Mouse (Mus musculus) cerebellum, adult (tissue): Measurements from ENCODE around the gene 9930104L06Rik.
A peak's percentile ranks its signal among the peaks of the same experiment; 100 is the strongest.
"Not testable (repeated sequence)": the region's sequence is repeated elsewhere in the genome, so short reads cannot be mapped to it uniquely, and the experiment has no call there.

Experiments used
- ATAC-seq: cut with Nextera tagmentation; 2 replicates; pipeline ENCODE4 v1.9.2; 2017; ENCODE audit warnings: mild to moderate bottlenecking, moderate library complexity, mixed read lengths; ENCODE audit not compliant: insufficient number of reproducible peaks, low FRiP score, low TSS enrichment

The 9930104L06Rik gene

DNA sequence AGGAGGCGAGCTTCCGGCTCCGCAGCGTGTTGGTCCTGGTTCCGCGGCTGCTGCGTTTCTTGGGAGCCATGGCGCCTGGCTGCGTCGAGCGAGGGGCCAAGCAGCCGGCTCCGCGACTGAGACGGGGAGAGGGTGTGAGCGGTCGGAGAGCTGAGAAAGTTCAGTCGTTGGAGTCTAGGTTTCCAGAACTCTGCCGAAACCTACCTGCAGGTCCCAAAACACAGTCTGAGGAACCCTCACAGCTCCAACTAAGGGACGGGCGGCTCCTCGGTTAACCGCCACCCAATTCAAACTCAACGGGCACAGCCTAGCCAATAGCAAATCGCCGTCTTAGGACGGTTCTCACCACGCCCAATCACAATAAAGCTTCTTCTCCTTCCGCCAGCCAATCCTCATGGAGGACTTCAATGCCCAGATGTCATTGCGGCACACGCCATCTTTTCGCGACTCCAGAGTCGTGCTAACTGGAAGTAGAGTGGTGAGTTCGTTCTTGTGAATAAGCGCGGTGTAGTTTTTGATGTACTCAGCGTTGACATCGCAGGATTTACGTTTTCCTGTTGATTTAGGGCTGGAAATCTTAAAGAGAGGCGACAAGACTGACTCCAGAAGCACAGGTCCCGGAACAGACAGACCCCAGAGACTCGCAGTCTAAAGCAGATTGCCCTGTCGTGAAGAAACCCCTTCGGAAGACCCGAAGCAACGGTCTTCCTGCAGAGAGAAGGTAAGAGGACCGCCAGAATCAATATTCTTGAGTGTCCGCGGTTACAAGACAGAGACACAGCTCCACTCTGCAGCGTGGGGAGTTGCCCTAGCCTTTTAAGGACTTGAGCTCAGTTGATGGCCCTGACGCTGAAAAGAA is at the start of gene 9930104L06Rik:
Gene 9930104L06Rik (plus strand): TSS at position 436 of the 859 bp plus-strand sequence.
- ATAC-seq = peak; percentile 99

- no peak for ATAC-seq
Observed at GRCm38 (mm10) chr4:124888702-124889101, 48.1 kb upstream of the 9930104L06Rik start.

- no peak for ATAC-seq
Observed at GRCm38 (mm10) chr4:124889935-124890334, 46.9 kb upstream of the 9930104L06Rik start.

DNA sequence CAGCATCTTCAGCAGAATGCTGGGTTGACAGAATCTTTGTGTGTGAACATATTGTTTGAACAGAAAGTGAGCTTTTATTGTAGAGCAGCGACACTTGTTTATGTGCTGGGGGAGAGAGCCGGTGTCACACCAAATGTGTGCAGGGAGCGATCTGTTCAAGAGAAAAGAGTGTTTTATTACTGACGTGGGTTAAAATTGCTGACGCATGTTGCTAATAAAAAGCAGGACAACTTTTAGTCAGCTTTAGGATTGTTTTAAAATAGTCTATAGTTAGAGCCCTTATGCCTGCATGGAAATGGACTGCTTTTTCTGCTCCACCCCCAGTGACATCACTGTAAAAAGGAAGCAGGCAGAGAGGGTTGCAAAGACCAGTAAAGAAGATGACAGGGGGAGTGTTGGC is 46.0 kb upstream of the 9930104L06Rik start:
- no peak for ATAC-seq

- ATAC-seq = no peak
Observed at GRCm38 (mm10) chr4:124893769-124894168, 43.1 kb upstream of the 9930104L06Rik start.

DNA sequence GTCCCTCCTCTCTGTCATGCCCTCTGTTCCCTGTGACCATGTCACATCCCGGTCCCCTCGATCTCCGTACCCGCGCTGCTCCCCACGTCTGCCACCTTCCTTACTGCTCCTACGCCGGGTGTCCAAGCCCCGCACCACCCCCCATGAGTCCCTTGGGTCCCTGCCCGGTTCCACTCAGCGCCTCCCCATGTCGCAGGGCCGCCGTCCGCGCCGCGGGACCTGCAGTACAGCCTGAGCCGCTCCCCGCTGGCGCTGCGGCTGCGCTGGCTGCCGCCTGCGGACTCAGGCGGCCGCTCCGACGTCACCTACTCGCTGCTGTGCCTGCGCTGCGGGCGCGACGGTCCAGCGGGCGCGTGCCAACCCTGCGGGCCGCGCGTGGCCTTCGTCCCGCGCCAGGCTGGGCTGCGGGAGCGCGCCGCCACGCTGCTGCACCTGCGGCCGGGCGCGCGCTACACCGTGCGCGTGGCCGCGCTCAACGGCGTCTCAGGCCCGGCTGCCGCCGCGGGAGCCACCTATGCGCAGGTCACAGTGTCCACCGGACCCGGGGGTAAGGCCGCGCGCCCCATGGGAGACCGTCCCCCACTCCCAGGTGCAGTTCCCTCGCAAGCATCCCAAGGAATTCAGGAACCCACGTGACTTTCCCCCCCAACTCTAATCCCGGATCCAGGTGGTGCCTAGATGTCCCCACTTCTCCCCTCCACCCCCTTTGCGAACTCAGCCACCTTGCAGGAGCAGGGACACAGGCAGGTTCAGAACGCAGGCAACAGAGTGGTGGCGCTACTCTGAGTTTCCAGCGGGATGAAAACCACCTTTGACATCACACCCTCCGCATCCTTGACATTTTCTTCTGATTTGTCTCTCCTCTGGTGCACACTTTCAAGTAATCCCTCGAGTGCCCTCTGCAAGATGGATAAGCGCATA is 42.1 kb upstream of the 9930104L06Rik start:
- peak; percentile 78 for ATAC-seq

DNA sequence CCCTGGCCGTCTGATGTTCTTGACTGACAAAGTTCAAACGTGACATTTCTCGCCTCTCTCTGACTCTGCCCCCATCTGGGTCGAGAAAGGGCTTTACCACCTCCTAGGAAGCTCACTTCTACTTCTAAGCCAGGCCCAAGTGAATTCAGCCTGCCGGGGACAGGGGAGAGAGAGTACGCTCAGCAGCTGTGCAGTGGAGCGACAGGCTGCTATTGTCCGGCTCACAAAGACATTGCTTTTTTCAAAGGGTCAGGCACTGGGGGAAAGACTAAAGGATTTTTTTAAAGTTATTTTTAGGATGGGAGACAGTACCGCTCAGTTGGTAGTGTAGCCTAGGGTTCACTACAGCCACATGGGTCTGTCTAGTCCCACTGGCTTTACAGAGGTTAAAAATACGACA is 38.4 kb upstream of the 9930104L06Rik start:
- no peak for ATAC-seq

DNA sequence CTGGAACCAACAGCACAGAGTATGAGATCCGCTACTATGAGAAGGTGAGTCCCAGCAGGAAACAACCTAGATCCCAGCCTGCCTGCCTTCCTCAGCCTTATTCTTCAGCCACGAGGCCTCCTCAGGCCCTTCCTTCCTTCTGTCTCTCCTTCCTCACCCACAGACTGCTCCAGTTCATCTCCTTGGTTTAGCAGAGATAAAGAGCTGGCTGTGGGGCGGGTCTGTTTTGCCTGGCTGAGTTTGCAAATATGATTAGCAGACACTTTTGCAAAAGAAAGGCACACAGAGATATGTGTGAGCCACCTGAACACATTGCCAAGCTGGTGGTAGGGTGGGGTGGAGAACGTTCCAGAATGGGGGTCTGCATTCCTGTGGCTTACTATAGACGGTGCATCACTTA is 36.9 kb upstream of the 9930104L06Rik start:
- no peak for ATAC-seq

DNA sequence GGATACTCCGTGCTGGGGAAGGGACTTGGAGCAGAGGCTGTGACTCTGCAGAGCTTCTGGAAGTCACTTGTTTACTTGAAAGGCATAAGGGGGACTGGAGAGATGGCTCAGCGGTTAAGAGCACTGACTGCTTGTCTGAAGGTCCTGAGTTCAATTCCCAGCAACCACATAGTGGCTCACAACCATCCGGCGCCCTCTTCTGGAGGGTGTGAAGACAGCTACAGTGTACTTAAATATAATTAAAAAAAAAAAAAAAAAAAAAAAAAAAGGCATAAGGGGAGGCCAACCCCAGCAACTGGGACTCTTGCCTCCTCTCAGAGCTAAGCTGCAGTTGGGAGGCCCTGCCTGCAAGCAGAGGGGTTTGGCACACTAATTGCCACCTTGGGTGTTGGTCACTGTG is 31.4 kb upstream of the 9930104L06Rik start:
- ATAC-seq = no peak

DNA sequence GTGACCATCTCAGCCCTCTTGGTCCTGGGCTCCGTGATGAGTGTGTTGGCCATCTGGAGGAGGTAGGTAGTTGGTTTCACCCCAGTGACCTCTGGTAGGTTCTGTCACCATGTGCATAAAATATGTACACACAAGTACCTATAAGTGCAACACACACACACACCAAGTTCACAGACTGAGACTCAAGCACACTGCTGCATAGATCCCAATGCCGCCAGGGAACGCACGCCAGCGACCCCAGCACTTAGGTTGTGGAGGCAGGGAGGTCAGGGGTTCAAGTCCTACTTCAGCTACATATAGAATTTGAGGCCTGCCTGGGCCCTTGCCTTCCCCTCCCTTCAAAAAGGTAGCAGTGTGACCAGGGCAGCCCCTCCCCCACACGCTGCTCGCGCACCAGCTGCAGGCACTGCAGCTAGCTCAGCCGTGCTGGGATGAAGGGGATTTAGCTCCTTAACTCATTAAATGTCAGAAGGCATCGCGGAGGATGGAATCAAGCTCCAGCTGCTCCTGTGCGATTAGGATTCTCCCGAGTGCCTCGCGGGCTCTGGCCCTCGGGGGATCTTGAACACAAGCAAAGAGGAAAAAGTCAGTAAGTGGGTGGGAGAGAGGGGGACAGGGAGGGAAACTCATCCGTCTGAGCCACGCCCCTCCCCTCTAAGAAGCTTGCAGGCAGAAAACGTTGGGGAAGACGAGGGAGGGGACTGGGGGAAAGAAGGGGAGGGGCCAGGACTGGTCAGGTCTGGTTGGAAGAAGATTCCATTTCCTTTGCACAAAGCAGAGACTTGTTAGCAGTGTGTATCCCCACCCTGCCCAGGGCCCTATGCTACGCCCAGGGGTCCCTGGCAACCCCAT is 30.7 kb upstream of the 9930104L06Rik start:
- ATAC-seq = no peak

GRCm38 (mm10) chr4:124928102-124928501 is 8.7 kb upstream of the 9930104L06Rik start:
- no peak for ATAC-seq

DNA sequence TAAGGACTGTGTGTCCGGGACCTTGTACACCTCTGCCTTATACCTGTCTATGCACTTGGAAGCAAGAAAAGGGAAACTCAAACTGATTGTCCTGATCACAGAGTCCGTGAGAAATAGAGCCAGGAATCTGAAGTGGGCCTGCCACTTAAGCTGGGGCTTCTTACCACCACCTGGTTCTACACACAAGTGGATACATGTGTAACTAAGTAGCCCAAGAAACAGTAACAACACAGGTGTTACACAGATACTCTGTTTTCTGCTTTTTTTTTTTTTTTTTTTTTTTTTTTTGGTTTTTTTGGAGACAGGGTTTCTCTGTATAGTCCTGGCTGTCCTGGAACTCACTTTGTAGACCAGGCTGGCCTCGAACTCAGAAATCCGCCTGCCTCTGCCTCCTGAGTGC is 2.4 kb downstream of the 9930104L06Rik start, which contains the start of gene Cdca8:
Gene Cdca8 (minus strand): TSS at position 101 of the 400 bp plus-strand sequence.
- not testable (repeated sequence) for ATAC-seq

DNA sequence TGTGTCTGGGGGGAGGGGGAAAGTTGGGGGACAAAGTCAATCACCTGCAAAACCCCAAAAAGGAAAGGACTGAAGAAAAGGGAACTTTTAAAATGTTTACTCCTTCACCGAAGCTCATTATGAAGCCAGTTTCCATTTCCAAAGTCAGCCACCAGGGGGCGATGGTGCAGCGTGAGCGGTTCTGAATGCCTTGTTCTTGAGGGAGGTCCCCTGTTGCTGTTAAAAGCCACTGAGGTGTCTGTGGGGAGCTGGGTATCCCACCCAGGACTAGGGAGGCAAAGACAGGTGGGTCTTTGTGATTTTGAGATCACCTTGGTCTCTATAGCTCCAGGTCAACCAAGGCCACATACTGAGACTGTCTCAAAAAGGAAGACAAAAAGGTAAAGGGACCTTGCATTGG is 6.2 kb downstream of the 9930104L06Rik start:
- no peak; the same call in 1 of the 2 replicates for ATAC-seq

GRCm38 (mm10) chr4:124943781-124944180 is 6.9 kb downstream of the 9930104L06Rik start:
- ATAC-seq = no peak

DNA sequence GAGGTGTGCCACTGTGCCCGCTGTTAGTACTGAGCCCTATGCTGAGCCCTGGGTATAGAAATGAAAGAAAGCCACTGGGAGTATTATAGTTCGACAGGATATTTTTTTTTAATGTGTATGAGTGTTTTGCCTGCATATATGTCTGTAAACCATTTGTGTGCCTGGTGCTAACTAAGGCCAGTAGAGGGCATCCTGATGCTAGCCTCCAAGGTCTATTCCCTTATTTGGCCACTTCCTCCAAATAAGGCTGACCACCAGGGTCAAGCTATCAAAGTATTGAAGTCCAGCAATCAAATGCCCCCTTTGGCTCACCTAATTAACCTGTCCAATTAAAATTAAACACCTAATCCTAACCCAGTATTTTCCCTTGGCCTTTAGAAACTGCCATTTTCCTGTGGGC is 8.1 kb downstream of the 9930104L06Rik start:
- no peak for ATAC-seq

GRCm38 (mm10) chr4:124949488-124949887 is 12.6 kb downstream of the 9930104L06Rik start:
- no peak for ATAC-seq

GRCm38 (mm10) chr4:124950181-124951035 is 13.6 kb downstream of the 9930104L06Rik start:
- no peak for ATAC-seq

GRCm38 (mm10) chr4:124951036-124951433 is 14.2 kb downstream of the 9930104L06Rik start:
- no peak for ATAC-seq

DNA sequence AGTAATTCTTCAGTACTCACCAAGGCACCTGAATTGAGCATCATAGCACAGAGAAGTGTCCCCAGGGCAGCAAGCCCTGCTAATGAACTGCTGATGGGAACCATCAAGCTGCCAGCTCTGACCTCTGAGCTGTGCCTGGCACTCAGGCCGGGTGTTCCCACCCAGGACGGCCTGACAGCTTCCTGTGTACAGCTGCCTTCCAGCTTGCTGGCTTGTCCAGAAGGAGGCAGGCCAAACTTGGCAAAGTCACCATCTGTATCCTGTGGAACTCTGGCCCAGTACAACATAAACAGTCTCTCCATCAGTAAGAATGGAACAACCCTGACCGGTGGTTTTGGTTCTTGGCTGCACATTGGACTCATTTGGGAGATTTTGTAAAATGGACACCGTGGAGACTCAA is 16.7 kb downstream of the 9930104L06Rik start:
- ATAC-seq = no peak
